Mouse (Mus musculus) lung, adult 2 months (tissue): ENCODE measurements around the gene Mst1.

Source experiments
- CTCF ChIP-seq: fragments of 200-500 bp; IDR thresholded peaks from 2 replicates; pipeline ENCODE4 v1.5.1; 2011; ENCODE audit warnings: mild to moderate bottlenecking, low read length, control low read depth; ENCODE audit not compliant: insufficient read depth
- POLR2A ChIP-seq: fragments of 200-500 bp; IDR thresholded peaks from 2 replicates; pipeline ENCODE4 v1.6.1; 2011; ENCODE audit warnings: low read depth, mild to moderate bottlenecking, control low read depth, low read length, borderline replicate concordance; ENCODE audit errors: extremely low read depth

GRCm38 (mm10) chr9:108051931-108052220 lies 28.4 kb upstream of the Mst1 start:
- TF ChIP-seq POLR2A (no peak), CTCF (no peak)
